Mouse (Mus musculus) forebrain, postnatal 0 days (tissue): Measurements from ENCODE around the gene Aph1b. TPM values are rescaled to one million over a fixed set of nuclear protein-coding genes. Genes with fewer than 3 reads are reported as not detected.
"Not testable (repeated sequence)": the region's sequence is repeated elsewhere in the genome, so short reads cannot be mapped to it uniquely, and the experiment has no call there.

ENCODE experiments used
- ATAC-seq: fragments of 200-750 bp; cut with Nextera tagmentation; 2 replicates; pipeline ENCODE4 v1.8.0; 2017; ENCODE audit warnings: mild to moderate bottlenecking, moderate library complexity
- DNase-seq: peaks from one replicate; pipeline ENCODE4 v3.0.0-alpha.2; 2015
- H3K27ac ChIP-seq: fragments of 300-500 bp; sonication (generic); 2 replicates; pipeline ENCODE4 v1.5.1; 2014; ENCODE audit warnings: low read depth, mild to moderate bottlenecking, antibody characterized with exemption, low read length, moderate library complexity, mixed read lengths
- H3K27me3 ChIP-seq: fragments of 300-500 bp; sonication (generic); 2 replicates; pipeline ENCODE4 v1.6.1; 2014; ENCODE audit warnings: mild to moderate bottlenecking, low read length, mixed read lengths; ENCODE audit not compliant: insufficient read depth
- H3K36me3 ChIP-seq: fragments of 300-500 bp; sonication (generic); 2 replicates; pipeline ENCODE4 v1.6.1; 2014; ENCODE audit warnings: mild to moderate bottlenecking, moderate library complexity; ENCODE audit not compliant: insufficient read depth
- H3K4me1 ChIP-seq: fragments of 300-500 bp; sonication (generic); 2 replicates; pipeline ENCODE4 v1.6.1; 2014; ENCODE audit warnings: antibody characterized with exemption; ENCODE audit not compliant: insufficient read depth
- H3K4me2 ChIP-seq: fragments of 300-500 bp; sonication (generic); 2 replicates; pipeline ENCODE4 v1.6.1; 2014; ENCODE audit warnings: low read depth, mild to moderate bottlenecking, moderate library complexity
- H3K4me3 ChIP-seq: fragments of 300-500 bp; sonication (generic); 2 replicates; pipeline ENCODE4 v1.5.1; 2014; ENCODE audit warnings: low read depth, low read length, mixed read lengths
- H3K9ac ChIP-seq: fragments of 300-500 bp; sonication (generic); 2 replicates; pipeline ENCODE4 v1.6.1; 2014; ENCODE audit warnings: mild to moderate bottlenecking
- H3K9me3 ChIP-seq: fragments of 300-500 bp; sonication (generic); 2 replicates; pipeline ENCODE4 v1.6.1; 2016; ENCODE audit warnings: low read length
- CTCF ChIP-seq: sonication (generic); IDR thresholded peaks from 2 replicates; pipeline ENCODE4 v1.5.1; 2016; ENCODE audit warnings: antibody characterized with exemption, control low read depth, low read depth
- WGBS: fragments of 180-500 bp; shearing (Covaris S2); extraction: QIAGEN DNeasy Blood & Tissue Kit; methylation state at CpG from one replicate; pipeline ENCODE4 v1.1.7; 2014; 5-methylcytosine and 5-hydroxymethylcytosine counted together
- polyA plus RNA-seq: library from polyadenylated mRNA; unstranded; fragments of >200 nt; fragmentation: Nextera tagmentation; extraction: Ambion mirVana; gene quantifications from 2 replicates; pipeline ENCODE4 v1.2.1, GENCODE M21; 2015
- total RNA-seq: library from RNA; depleted of rRNA; stranded (reverse); fragments of >200 nt; gene quantifications from 2 replicates; pipeline ENCODE4 v1.2.3, GENCODE M21; 2014

Gene Aph1b
- total and polyA plus RNA-seq, 2 experiments from 2014 or later = 17.7 to 37.8 TPM

DNA sequence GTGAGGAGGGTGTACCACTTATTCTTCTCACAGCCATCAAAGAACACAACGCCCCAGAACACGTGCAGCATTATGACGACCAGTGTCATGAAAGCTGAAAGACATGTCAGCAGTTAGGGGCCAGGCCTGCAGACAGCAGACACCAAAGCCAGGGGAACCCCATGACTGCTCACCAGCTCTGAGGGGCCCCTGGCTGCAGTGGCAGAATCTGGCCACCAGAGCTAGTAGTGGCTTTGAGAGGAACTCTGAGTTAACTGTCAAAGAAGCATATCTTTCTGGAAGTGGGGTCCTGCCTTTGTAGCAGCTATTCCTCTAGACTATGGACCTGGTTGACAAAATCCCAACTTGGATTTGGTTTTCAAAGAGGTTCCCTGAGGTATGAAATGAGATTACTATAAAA is 10.7 kb downstream of the Aph1b start:
- peak; percentile 36 for TF ChIP-seq CTCF
- not testable (repeated sequence) for H3K9me3 ChIP-seq, H3K4me3 ChIP-seq, H3K9ac ChIP-seq, H3K36me3 ChIP-seq, H3K4me2 ChIP-seq, H3K4me1 ChIP-seq, H3K27ac ChIP-seq, DNase-seq, ATAC-seq, H3K27me3 ChIP-seq
- no CpG with 5 or more reads among the region's 3 CpGs for WGBS

DNA sequence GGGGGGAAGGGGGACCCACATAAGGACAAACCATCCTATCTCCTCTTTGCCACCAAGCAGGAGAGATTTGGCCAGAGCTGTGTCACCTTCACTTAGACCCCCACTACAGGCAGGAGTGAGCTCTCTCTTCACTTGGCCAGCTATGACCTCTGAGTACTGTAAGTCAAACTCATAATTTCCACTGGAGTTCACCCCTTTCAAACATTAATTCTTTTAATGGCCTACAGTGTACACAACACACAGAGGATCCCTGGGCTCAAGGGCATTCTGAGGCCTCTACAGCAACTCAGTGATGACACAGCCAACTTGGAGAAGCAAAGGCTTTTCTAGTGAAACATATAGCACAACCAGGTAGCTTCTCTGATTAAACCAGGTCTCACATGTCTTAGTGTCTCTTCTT is 24.6 kb downstream of the Aph1b start:
- Histone ChIP-seq H3K9me3 (no peaks in the 10 kb centered on the region), H3K27me3 (no peaks in the 10 kb centered on the region), H3K27ac (no peak overlapping the region), H3K9ac (no peak overlapping the region), H3K4me2 (no peak overlapping the region), H3K36me3 (no peaks in the 10 kb centered on the region), H3K4me3 (no peak overlapping the region), H3K4me1 (no peaks in the 10 kb centered on the region)
- ATAC-seq (no peak), DNase-seq (no peak)
- no peak for TF ChIP-seq CTCF

DNA sequence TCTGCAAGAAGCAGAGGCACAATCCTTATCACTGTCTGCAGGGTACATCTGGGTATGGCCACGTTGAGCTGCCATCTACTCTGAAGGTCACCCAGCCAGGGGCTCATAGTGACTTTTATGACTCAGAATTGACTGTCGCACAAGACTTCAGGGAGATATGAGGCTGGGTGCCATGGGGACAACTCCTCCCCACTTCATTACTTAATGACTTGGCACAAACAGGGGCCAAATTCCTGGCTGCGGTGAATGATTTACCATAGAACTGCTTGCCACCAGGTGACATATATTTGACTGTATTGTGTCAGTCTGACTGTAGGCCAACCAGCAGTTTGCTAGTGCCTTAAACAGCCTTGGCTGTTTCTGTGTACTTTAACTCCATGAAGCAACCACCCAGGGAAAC is 26.0 kb downstream of the Aph1b start:
- Histone ChIP-seq H3K9me3 (no peaks in the 10 kb centered on the region), H3K27ac (no peak overlapping the region), H3K36me3 (no peaks in the 10 kb centered on the region), H3K27me3 (no peaks in the 10 kb centered on the region), H3K4me3 (no peak overlapping the region), H3K4me2 (no peak overlapping the region), H3K4me1 (no peaks in the 10 kb centered on the region), H3K9ac (no peak overlapping the region)
- no peak for ATAC-seq
- 85% methylated on average over 3 of the region's 3 CpGs for WGBS
- TF ChIP-seq CTCF = no peak
- DNase-seq = no peak

DNA sequence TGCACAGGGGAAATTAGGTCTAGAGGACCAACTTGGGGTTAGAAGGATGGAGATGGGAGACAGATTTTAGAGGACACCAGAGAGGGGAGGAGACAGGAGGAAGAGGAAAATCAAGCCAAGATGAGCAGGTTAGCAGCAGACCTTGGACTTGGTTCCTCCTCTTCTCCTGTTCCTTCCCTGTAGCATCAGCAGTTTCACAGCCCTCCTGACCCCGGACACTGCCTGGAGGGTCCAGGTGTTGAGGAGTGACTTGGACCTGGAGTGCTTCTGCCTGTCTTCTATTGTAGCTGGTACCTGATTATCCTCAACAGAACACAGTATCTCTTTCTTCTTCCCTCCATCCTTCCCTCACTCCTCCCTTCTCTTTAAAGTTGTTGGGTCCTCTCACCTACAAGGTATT is 26.6 kb downstream of the Aph1b start:
- DNase-seq (no peak), ATAC-seq (no peak)
- no peaks in the 10 kb centered on the region for H3K27me3 ChIP-seq
- 100% methylated on average over 1 of the region's 1 CpGs for WGBS
- H3K36me3 ChIP-seq = no peaks in the 10 kb centered on the region
- H3K9ac ChIP-seq = no peak overlapping the region
- no peak overlapping the region for H3K27ac ChIP-seq
- no peaks in the 10 kb centered on the region for H3K9me3 ChIP-seq
- no peak overlapping the region for H3K4me3 ChIP-seq
- no peak overlapping the region for H3K4me2 ChIP-seq
- TF ChIP-seq CTCF = no peak
- H3K4me1 ChIP-seq = no peaks in the 10 kb centered on the region

DNA sequence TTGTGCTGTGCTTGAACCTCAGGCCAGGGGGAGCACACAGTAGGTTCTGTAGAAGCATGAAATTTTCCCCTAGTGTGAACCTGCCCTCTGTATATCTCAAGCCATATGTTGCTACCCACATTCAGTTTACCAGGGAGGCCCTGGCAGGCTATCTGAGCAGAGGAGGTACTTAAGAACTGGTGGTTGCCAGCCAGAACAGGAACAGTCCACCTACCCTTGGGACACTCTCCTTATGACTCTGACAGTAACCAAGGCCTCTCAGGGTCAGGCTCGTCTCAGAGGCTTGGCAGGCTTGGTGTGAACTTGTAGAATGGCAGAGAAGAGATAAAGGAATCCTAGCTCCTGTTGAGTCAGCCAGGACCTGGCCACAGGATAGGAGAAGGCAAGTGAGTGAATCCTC is 34.3 kb downstream of the Aph1b start:
- WGBS = 67% methylated on average over 1 of the region's 1 CpGs

DNA sequence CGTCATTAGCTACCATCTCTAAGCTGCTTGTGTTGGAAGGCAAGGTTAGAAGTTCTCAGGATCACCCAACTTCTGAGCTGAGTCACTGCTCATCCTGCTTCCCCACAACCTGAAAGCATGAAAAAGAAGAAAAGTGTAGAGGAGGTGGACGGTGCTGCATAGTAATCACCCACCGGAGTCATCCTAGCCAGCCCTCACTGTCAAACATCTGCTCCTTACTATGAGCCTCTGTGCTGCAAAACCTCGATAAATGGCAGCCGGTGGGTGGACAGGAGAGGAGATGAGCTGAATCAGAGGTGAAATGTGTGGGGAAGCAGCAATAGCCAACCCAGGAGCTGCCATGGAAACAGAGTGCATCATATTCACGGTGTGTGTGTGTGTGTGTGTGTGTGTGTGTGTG is 42.4 kb downstream of the Aph1b start:
- Histone ChIP-seq H3K4me2 (no peak overlapping the region), H3K4me3 (no peak overlapping the region), H3K36me3 (no peaks in the 10 kb centered on the region), H3K27ac (no peak overlapping the region), H3K27me3 (no peaks in the 10 kb centered on the region), H3K9ac (no peak overlapping the region), H3K9me3 (no peaks in the 10 kb centered on the region), H3K4me1 (no peaks in the 10 kb centered on the region)
- WGBS = 84% methylated on average over 6 of the region's 6 CpGs
- DNase-seq = no peak
- ATAC-seq = peak; percentile 32; the same call in 1 of the 2 replicates
- no peak for TF ChIP-seq CTCF

More for the DNA sequence above, 34.3 kb downstream of the Aph1b start:
- Histone ChIP-seq H3K9me3 (no peaks in the 10 kb centered on the region), H3K27me3 (no peaks in the 10 kb centered on the region), H3K36me3 (no peaks in the 10 kb centered on the region), H3K4me3 (no peak overlapping the region), H3K4me2 (no peak overlapping the region), H3K27ac (no peak overlapping the region), H3K4me1 (no peaks in the 10 kb centered on the region), H3K9ac (no peak overlapping the region)
- no peak for ATAC-seq
- DNase-seq = no peak
- TF ChIP-seq CTCF = no peak

DNA sequence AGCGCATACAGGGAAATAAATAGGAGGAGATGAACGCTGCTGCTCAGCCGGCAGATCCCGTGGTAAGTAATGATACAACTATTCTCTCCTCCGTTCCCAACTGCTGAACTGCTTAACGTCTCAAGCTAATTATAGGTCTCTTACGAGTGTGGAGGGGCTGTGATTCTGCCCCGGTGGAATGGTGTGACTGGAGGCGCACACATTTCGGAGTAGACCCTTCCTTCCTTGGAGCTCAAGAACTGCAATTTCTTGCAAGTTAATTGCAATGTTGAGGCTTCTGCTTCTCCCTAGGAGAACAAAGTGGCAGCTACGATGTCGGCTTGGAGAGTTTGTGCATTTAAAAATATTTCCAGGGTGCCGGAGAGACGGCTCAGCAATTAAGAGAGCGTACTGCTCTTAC is 46.9 kb downstream of the Aph1b start:
- 64% methylated on average over 15 of the region's 15 CpGs for WGBS
- peak; percentile 45 for DNase-seq

DNA sequence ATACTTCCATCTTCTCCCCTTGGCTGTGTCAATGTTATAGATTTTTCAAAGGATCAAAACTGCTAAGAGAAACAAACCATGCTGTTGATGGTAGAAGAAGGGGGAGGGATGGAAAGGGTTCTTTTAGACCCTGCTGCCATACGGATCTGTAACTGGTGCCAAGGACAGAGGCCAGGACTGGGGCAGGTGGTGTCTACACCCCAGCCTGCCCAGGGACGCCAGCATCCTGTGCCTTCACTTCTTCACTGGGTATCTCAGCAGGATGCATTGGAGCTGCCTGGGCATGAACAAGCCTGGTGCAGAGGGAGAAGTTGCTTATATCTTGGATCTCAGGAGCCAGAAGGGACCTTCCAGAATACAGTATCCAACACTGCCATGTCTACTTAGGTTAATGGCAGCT is 50.8 kb downstream of the Aph1b start:
- Histone ChIP-seq H3K4me2 (no peak overlapping the region), H3K9me3 (no peaks in the 10 kb centered on the region), H3K4me1 (no peaks in the 10 kb centered on the region), H3K4me3 (no peak overlapping the region), H3K36me3 (no peaks in the 10 kb centered on the region), H3K27ac (no peak overlapping the region), H3K27me3 (no peaks in the 10 kb centered on the region), H3K9ac (no peak overlapping the region)
- no peak for ATAC-seq
- no peak for TF ChIP-seq CTCF
- WGBS = 81% methylated on average over 2 of the region's 2 CpGs
- DNase-seq = no peak

More for the DNA sequence above, 46.9 kb downstream of the Aph1b start:
- H3K9me3 ChIP-seq = no peaks in the 10 kb centered on the region
- ATAC-seq = peak; percentile 87
- TF ChIP-seq CTCF = no peak
- H3K4me1 ChIP-seq = no peaks in the 10 kb centered on the region
- peak overlapping the region; percentile 45; the same call in 1 of the 2 replicates for H3K27ac ChIP-seq
- peak overlapping the region; percentile 33 for H3K4me2 ChIP-seq
- H3K4me3 ChIP-seq = no peak overlapping the region
- no peaks in the 10 kb centered on the region for H3K27me3 ChIP-seq
- no peaks in the 10 kb centered on the region for H3K36me3 ChIP-seq
- no peak overlapping the region for H3K9ac ChIP-seq
